Mouse (Mus musculus): ENCODE data around the gene Slc35c2.

Slc35c2 gene

DNA sequence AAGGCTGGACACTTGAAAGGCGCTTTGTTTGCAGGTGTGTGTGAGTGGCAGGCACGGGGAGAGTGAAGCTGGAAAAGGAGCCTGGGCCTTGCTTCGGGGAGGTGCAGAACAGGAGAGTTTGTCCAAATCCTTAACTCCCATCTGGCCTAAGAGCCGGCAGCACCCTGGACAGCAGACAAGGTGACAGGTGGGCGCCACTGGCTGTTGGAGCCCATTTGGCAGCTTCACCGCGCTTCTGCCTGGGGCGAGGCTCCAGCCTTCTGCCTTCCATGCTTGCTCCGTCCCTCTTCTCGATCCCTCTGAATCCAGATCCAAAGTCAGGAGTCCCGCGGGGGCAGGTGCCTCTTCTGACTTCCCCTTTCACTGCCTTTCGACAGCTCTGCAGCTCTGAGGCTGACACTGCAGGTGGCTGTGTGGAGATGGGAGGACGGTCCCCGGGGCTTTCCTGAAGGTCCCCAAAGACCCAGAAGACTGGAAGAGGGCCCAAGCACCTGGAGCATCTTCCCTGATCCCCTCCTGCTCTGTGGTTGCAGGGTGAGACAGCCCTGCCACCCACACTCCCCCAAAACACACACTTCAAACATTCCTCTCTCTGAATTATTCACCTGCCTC lies 48.0 kb downstream of the Slc35c2 start:
- no peak for DNase-seq (ENCODE audit: low read depth)

DNA sequence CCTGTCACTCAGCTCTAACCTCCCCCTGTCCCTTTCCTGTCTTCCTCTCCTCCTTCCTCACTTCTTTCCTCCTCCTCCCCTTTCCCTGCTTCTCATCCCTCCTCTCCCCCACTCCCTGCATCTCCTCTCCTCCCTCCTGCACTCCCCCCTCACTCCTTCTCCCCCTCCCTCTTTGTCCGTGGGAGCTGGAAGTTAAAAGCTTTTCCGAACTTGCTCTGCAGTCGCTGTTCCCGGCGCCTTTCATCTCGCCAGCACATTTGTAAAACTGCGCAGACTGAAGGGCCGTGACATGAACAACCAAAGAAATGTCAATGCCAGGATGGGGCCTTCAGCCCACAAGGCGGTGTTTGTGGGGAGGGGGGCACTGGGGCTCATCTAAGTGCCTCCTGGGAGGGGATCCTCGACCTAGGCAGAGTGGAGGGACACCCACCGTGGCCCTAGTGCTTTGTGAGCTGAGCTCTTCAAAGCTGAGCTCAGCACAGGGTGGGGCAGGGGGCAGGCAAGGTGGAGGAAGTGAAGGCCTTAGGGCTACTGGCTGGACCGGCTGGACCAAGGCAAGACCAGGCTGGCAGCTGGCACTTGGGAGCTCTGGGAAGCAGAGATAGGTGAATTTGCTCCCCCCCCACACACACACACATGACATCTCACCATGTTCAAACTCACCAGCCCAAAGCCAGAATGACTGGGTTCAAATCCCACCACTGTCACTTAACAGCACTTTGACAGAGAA lies 49.1 kb downstream of the Slc35c2 start:
- DNase-seq (ENCODE audit: low read depth): no peak

DNA sequence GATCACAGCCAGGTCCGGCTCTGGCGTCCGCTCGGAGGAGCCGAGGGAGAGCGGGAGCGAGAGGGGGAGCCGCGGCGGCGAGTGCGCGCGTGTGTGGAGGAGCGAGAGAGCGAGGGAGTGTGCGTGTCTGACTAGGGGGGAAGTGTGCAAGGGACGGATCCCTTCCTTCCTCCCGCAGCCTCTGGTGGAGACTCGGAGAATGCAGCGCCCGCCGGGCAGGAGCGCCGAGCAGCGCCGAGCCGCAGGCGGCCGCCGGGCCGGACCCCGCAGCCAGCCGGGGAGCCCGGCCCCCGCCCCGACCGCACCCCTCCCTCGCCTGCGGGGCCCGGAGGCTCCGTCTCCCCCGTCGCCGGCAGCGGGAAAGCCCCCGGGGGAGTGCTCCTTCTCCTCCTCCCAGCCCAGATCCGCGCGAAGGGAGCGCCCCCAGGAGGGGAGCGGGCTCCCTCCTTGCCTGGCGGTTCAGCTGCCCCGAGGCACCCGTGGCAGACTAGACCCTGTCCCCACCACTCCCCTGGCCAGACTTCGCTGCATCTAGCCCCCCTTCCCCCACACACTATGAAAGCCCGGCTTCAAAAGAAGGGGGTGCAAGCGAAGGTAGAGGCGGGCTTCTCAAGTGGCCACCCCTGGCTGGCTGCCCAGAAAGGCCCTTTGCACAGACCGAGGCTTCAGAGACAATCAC lies 52.9 kb downstream of the Slc35c2 start, which contains the start of gene Cdh22:
Cdh22 (minus strand) TSS at position 241 of the 679 bp plus-strand sequence.
- no peak for DNase-seq (ENCODE audit: low read depth)

DNA sequence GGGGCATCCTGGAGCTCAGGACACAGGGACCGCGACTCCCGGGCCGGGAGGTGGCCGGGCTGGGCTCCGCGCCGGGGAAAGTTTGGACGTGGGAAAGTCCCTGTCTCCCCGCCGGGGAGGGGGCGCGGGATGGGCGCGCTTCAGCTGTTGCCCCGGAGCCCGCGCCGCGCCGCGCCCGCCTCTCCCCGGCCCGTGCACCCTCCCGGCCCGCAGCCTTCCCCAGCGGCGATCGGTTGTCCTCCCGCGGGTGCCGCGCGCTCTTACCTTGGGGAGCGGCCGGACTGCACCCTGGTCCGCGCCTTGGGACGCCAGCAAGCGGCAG lies 53.4 kb downstream of the Slc35c2 start:
- no peak for DNase-seq (ENCODE audit: low read depth)

GRCm38 (mm10) chr2:165233491-165234290 lies 54.0 kb downstream of the Slc35c2 start:
- no peak for DNase-seq (ENCODE audit: low read depth)

- DNase-seq (ENCODE audit: low read depth): no peak
These were observed 58.6 kb downstream of the Slc35c2 start for GRCm38 (mm10) chr2:165229050-165229449.
